Mouse (Mus musculus) intestine, postnatal 0 days (tissue): Measurements from ENCODE around the gene Vgll4. TPM values are rescaled to one million over a fixed set of nuclear protein-coding genes. Genes with fewer than 3 reads are reported as not detected.

ENCODE experiments used
- ATAC-seq: fragments of 200-750 bp; cut with Nextera tagmentation; 2 replicates; pipeline ENCODE4 v1.8.0; 2017; ENCODE audit warnings: mild to moderate bottlenecking, moderate TSS enrichment, moderate library complexity
- H3K27ac ChIP-seq: fragments of 300-500 bp; sonication (generic); 2 replicates; pipeline ENCODE4 v1.5.1; 2014; ENCODE audit warnings: mild to moderate bottlenecking, low read depth, low read length, moderate library complexity
- H3K27me3 ChIP-seq: fragments of 300-500 bp; sonication (generic); replicated peaks from 2 replicates; pipeline ENCODE4 v1.6.1; 2014; ENCODE audit warnings: low read length, mixed read lengths; ENCODE audit not compliant: control insufficient read depth, insufficient read depth
- H3K36me3 ChIP-seq: fragments of 300-500 bp; sonication (generic); 2 replicates; pipeline ENCODE4 v1.6.1; 2014; ENCODE audit warnings: mild to moderate bottlenecking, moderate library complexity; ENCODE audit not compliant: control insufficient read depth, insufficient read depth
- H3K4me1 ChIP-seq: fragments of 300-500 bp; sonication (generic); replicated peaks from 2 replicates; pipeline ENCODE4 v1.6.1; 2014; ENCODE audit warnings: antibody characterized with exemption, low read length, mixed read lengths; ENCODE audit not compliant: control insufficient read depth, insufficient read depth
- H3K4me2 ChIP-seq: fragments of 300-500 bp; sonication (generic); replicated peaks from 2 replicates; pipeline ENCODE4 v1.6.1; 2014; ENCODE audit warnings: low read depth, mild to moderate bottlenecking, moderate library complexity
- H3K4me3 ChIP-seq: fragments of 300-500 bp; sonication (generic); 2 replicates; pipeline ENCODE4 v1.5.1; 2014; ENCODE audit warnings: low read depth, low read length
- H3K9ac ChIP-seq: fragments of 300-500 bp; sonication (generic); 2 replicates; pipeline ENCODE4 v1.6.1; 2014; ENCODE audit warnings: mild to moderate bottlenecking, low read depth, low read length
- H3K9me3 ChIP-seq: fragments of 300-500 bp; sonication (generic); 2 replicates; pipeline ENCODE4 v1.6.1; 2016; ENCODE audit warnings: mixed run types; ENCODE audit not compliant: control insufficient read depth
- CTCF ChIP-seq: sonication (generic); IDR thresholded peaks from 2 replicates; pipeline ENCODE4 v1.5.1; 2016; ENCODE audit warnings: low read depth, mild to moderate bottlenecking, control low read depth, antibody characterized with exemption, moderate library complexity
- WGBS: fragments of 180-500 bp; shearing (Covaris S2); extraction: QIAGEN DNeasy Blood & Tissue Kit; methylation state at CpG from one replicate; pipeline ENCODE4 v1.1.7; 2014; 5-methylcytosine and 5-hydroxymethylcytosine counted together
- polyA plus RNA-seq: library from polyadenylated mRNA; unstranded; fragments of >200 nt; fragmentation: Nextera tagmentation; extraction: Ambion mirVana; gene quantifications from 2 replicates; pipeline ENCODE4 v1.2.1, GENCODE M21; 2015

Vgll4 gene
- polyA plus RNA-seq, 1 experiment from 2014 or later, result 31.1 TPM

GRCm38 (mm10) chr6:114970386-114970785 lies 592 bp upstream of the Vgll4 start:
- Histone ChIP-seq H3K27me3 (no peaks in the 10 kb centered on the region), H3K27ac (no peak overlapping the region), H3K9ac (no peak overlapping the region), H3K36me3 (no peaks in the 10 kb centered on the region), H3K4me1 (no peaks in the 10 kb centered on the region; the same call in 1 of the 2 replicates), H3K4me3 (no peak overlapping the region; the same call in 1 of the 2 replicates), H3K9me3 (no peaks in the 10 kb centered on the region), H3K4me2 (peak overlapping the region; percentile 96; the same call in 1 of the 2 replicates)
- WGBS, result 22% methylated on average over 6 of the region's 6 CpGs
- ATAC-seq, result no peak
- no peak for TF ChIP-seq CTCF

- no peak for TF ChIP-seq CTCF
- no peaks in the 10 kb centered on the region; the same call in 1 of the 2 replicates for H3K4me1 ChIP-seq
- no peaks in the 10 kb centered on the region for H3K27me3 ChIP-seq
- no peaks in the 10 kb centered on the region for H3K9me3 ChIP-seq
- peak; percentile 93 for ATAC-seq
- peak overlapping the region; percentile 96 for H3K4me2 ChIP-seq
- no peaks in the 10 kb centered on the region for H3K36me3 ChIP-seq
- under 1% methylated on average over 75 of the region's 82 CpGs for WGBS
- H3K27ac ChIP-seq, result peak overlapping the region; percentile 88
- H3K9ac ChIP-seq, result peak overlapping the region; percentile 71
- peak overlapping the region; percentile 83 for H3K4me3 ChIP-seq
Measured at GRCm38 (mm10) chr6:114968361-114969212, 1.2 kb downstream of the Vgll4 start.

GRCm38 (mm10) chr6:114967623-114968022 lies 2.2 kb downstream of the Vgll4 start:
- H3K36me3 ChIP-seq, result no peaks in the 10 kb centered on the region
- peak overlapping the region; percentile 71; the same call in 1 of the 2 replicates for H3K9ac ChIP-seq
- H3K9me3 ChIP-seq, result no peaks in the 10 kb centered on the region
- no peak overlapping the region for H3K27ac ChIP-seq
- H3K4me2 ChIP-seq, result peak overlapping the region; percentile 96
- H3K4me3 ChIP-seq, result peak overlapping the region; percentile 83
- H3K4me1 ChIP-seq, result no peaks in the 10 kb centered on the region; the same call in 1 of the 2 replicates
- 45% methylated on average over 12 of the region's 12 CpGs for WGBS
- ATAC-seq, result no peak
- no peaks in the 10 kb centered on the region for H3K27me3 ChIP-seq
- no peak for TF ChIP-seq CTCF

GRCm38 (mm10) chr6:114966396-114967154 lies 3.2 kb downstream of the Vgll4 start:
- no peak overlapping the region for H3K27ac ChIP-seq
- 48% methylated on average over 2 of the region's 2 CpGs for WGBS
- H3K36me3 ChIP-seq, result no peaks in the 10 kb centered on the region
- H3K9me3 ChIP-seq, result no peaks in the 10 kb centered on the region
- no peak for ATAC-seq
- no peaks in the 10 kb centered on the region for H3K27me3 ChIP-seq
- H3K4me1 ChIP-seq, result no peaks in the 10 kb centered on the region; the same call in 1 of the 2 replicates
- no peak for TF ChIP-seq CTCF
- no peak overlapping the region for H3K4me3 ChIP-seq
- H3K9ac ChIP-seq, result no peak overlapping the region
- no peak overlapping the region for H3K4me2 ChIP-seq

- no peak for TF ChIP-seq CTCF
- Histone ChIP-seq H3K9me3 (no peaks in the 10 kb centered on the region), H3K27ac (no peak overlapping the region), H3K9ac (no peak overlapping the region), H3K36me3 (no peaks in the 10 kb centered on the region), H3K4me2 (no peak overlapping the region), H3K27me3 (no peaks in the 10 kb centered on the region), H3K4me1 (no peaks in the 10 kb centered on the region; the same call in 1 of the 2 replicates), H3K4me3 (no peak overlapping the region)
- WGBS, result 54% methylated on average over 3 of the region's 3 CpGs
- no peak for ATAC-seq
Measured at GRCm38 (mm10) chr6:114965802-114966201, 4.0 kb downstream of the Vgll4 start.

- no peak for ATAC-seq
- H3K27ac ChIP-seq, result no peak overlapping the region
- no peak for TF ChIP-seq CTCF
- no peaks in the 10 kb centered on the region; the same call in 1 of the 2 replicates for H3K4me1 ChIP-seq
- no peaks in the 10 kb centered on the region for H3K27me3 ChIP-seq
- H3K4me2 ChIP-seq, result no peak overlapping the region
- WGBS, result 59% methylated on average over 8 of the region's 8 CpGs
- H3K36me3 ChIP-seq, result no peaks in the 10 kb centered on the region
- no peak overlapping the region for H3K9ac ChIP-seq
- H3K4me3 ChIP-seq, result no peak overlapping the region
- no peaks in the 10 kb centered on the region for H3K9me3 ChIP-seq
Measured at GRCm38 (mm10) chr6:114965396-114965795, 4.4 kb downstream of the Vgll4 start.
